Mouse (Mus musculus) E14TG2a.4 (cell line): ENCODE results near the gene Spata31d1a.

Experiments
- CTCF ChIP-seq: conservative IDR thresholded peaks from 2 replicates; pipeline ENCODE4 v1.5.1; 2014; ENCODE audit warnings: low read length
- NANOG ChIP-seq: IDR thresholded peaks from 2 replicates; pipeline ENCODE4 v1.6.1; 2014; ENCODE audit warnings: borderline replicate concordance, low read length, mixed read lengths
- POU5F1 ChIP-seq: IDR thresholded peaks from 2 replicates; pipeline ENCODE4 v1.6.1; 2014; ENCODE audit warnings: low read length, borderline replicate concordance

GRCm38 (mm10) chr13:59745462-59745861 lies 35.3 kb upstream of the Spata31d1a start:
- TF ChIP-seq CTCF (no peak), NANOG (no peak), POU5F1 (no peak)
